Mouse (Mus musculus): ENCODE measurements around the gene Arnt. TPM values are rescaled to one million over a fixed set of nuclear protein-coding genes. Genes with fewer than 3 reads are reported as not detected.

Arnt gene
- total RNA-seq, 2 experiments from 2014 or later, result 43.2 to 48.0 TPM

- no peak for DNase-seq
- Histone ChIP-seq H3K4me3 (no peak overlapping the region), H3K27ac (no peak overlapping the region)
- intact Hi-C loops (cut with DNase I), result no loop called here
- no peak for TF ChIP-seq CTCF (IDR thresholded peaks at IDR 0.05)
Measured at GRCm38 (mm10) chr3:95486421-95486820, 52.2 kb downstream of the Arnt start.

GRCm38 (mm10) chr3:95488679-95489078 lies 54.5 kb downstream of the Arnt start:
- Histone ChIP-seq H3K27ac (no peak overlapping the region), H3K4me3 (no peak overlapping the region)
- intact Hi-C loops (cut with DNase I), result no loop called here
- TF ChIP-seq CTCF (IDR thresholded peaks at IDR 0.05), result no peak
- no peak for DNase-seq

- intact Hi-C loops (cut with DNase I), result no loop called here
- Histone ChIP-seq H3K4me3 (no peak overlapping the region), H3K27ac (no peak overlapping the region)
- no peak for DNase-seq
- TF ChIP-seq CTCF (IDR thresholded peaks at IDR 0.05), result no peak
Measured at GRCm38 (mm10) chr3:95490238-95490637, 56.0 kb downstream of the Arnt start.

- peak; percentile 71 for DNase-seq
- TF ChIP-seq CTCF (IDR thresholded peaks at IDR 0.05), result peak; percentile 72
- intact Hi-C loops (cut with DNase I), result no loop called here
Measured at GRCm38 (mm10) chr3:95494342-95494741, 60.2 kb downstream of the Arnt start.

GRCm38 (mm10) chr3:95498229-95498628 lies 64.0 kb downstream of the Arnt start:
- intact Hi-C loops (cut with DNase I), result no loop called here
- peak overlapping the region; percentile 61 for H3K27ac ChIP-seq
- no peak for TF ChIP-seq CTCF (IDR thresholded peaks at IDR 0.05)
- no peak overlapping the region for H3K4me3 ChIP-seq
- no peak for DNase-seq

More at GRCm38 (mm10) chr3:95494342-95494741, 60.2 kb downstream of the Arnt start:
- Histone ChIP-seq H3K27ac (no peak overlapping the region), H3K4me3 (no peak overlapping the region)

GRCm38 (mm10) chr3:95499024-95499423 lies 64.8 kb downstream of the Arnt start, which contains the start of gene Ctsk:
TSS of gene Ctsk (plus strand) at chr3:95499256.
- TF ChIP-seq CTCF (IDR thresholded peaks at IDR 0.05), result no peak
- Histone ChIP-seq H3K27ac (peak within 1 kb of the TSS; percentile 61), H3K4me3 (peak within 1 kb of the TSS; percentile 64)
- intact Hi-C loops (cut with DNase I), result no loop called here
- DNase-seq, result no peak

- Histone ChIP-seq H3K27ac (peak overlapping the region; percentile 61), H3K4me3 (peak overlapping the region; percentile 64)
- intact Hi-C loops (cut with DNase I), result no loop called here
Measured at GRCm38 (mm10) chr3:95499496-95500140, 65.4 kb downstream of the Arnt start.

GRCm38 (mm10) chr3:95502312-95502711 lies 68.1 kb downstream of the Arnt start:
- Histone ChIP-seq H3K4me3 (no peak overlapping the region), H3K27ac (no peak overlapping the region)
- no peak for TF ChIP-seq CTCF (IDR thresholded peaks at IDR 0.05)
- intact Hi-C loops (cut with DNase I), result no loop called here
- DNase-seq, result no peak

More at GRCm38 (mm10) chr3:95499496-95500140, 65.4 kb downstream of the Arnt start:
- no peak for TF ChIP-seq CTCF (IDR thresholded peaks at IDR 0.05)
- peak; percentile 30 for DNase-seq

GRCm38 (mm10) chr3:95509348-95509747 lies 75.2 kb downstream of the Arnt start:
- no peak overlapping the region for H3K4me3 ChIP-seq
- DNase-seq, result no peak
- intact Hi-C loops (cut with DNase I), result no loop called here
- H3K27ac ChIP-seq, result no peak overlapping the region
- no peak for TF ChIP-seq CTCF (IDR thresholded peaks at IDR 0.05)

- Histone ChIP-seq H3K4me3 (no peak overlapping the region), H3K27ac (no peak overlapping the region)
- TF ChIP-seq CTCF (IDR thresholded peaks at IDR 0.05), result no peak
- no peak for DNase-seq
- intact Hi-C loops (cut with DNase I), result no loop called here
Measured at GRCm38 (mm10) chr3:95511611-95512180, 77.5 kb downstream of the Arnt start.

- intact Hi-C loops (cut with DNase I), result loop anchor here (1.0 kb wide), 1 partner anchor 256 kb away; no protein-coding TSS in a partner anchor
- no peak overlapping the region for H3K4me3 ChIP-seq
- no peak for DNase-seq
- no peak overlapping the region for H3K27ac ChIP-seq
- no peak for TF ChIP-seq CTCF (IDR thresholded peaks at IDR 0.05)
Measured at GRCm38 (mm10) chr3:95516614-95517041, 82.4 kb downstream of the Arnt start.

- DNase-seq, result peak; percentile 65
- peak; percentile 89 for TF ChIP-seq CTCF (IDR thresholded peaks at IDR 0.05)
- intact Hi-C loops (cut with DNase I), result loop anchor here (1.0 kb wide), 1 partner anchor 255 kb away; no protein-coding TSS in a partner anchor
- Histone ChIP-seq H3K27ac (0 out of 2 replicates have a peak overlapping the region, but pooled peaks have one; percentile 24), H3K4me3 (no peak overlapping the region)
Measured at GRCm38 (mm10) chr3:95517493-95517898, 83.3 kb downstream of the Arnt start.

- H3K4me3 ChIP-seq, result no peak overlapping the region
- DNase-seq, result no peak
- no peak for TF ChIP-seq CTCF (IDR thresholded peaks at IDR 0.05)
- H3K27ac ChIP-seq, result no peak overlapping the region
- intact Hi-C loops (cut with DNase I), result no loop called here
Measured at GRCm38 (mm10) chr3:95518891-95519290, 84.7 kb downstream of the Arnt start.
